Mouse (Mus musculus): ENCODE results near the gene Them4. TPM values are rescaled to one million over a fixed set of nuclear protein-coding genes. Genes with fewer than 3 reads are reported as not detected.
"Not testable (repeated sequence)": the region's sequence is repeated elsewhere in the genome, so short reads cannot be mapped to it uniquely, and the experiment has no call there.

The Them4 gene
- polyA plus RNA-seq (2015; fragmentation: Nextera tagmentation; extraction: Ambion mirVana): 61.8 and 68.6 TPM in 2 replicates

GRCm38 (mm10) chr3:94309633-94310363 is at the start of gene Them4:
TSS of gene Them4 (plus strand) at chr3:94310089.
- no peaks in the 10 kb centered on the region for H3K36me3 ChIP-seq (ENCODE audit: control insufficient read depth, insufficient read depth, low read length)
- peak within 1 kb of the TSS; percentile 66 for H3K9ac ChIP-seq (ENCODE audit: low read depth, low read length)
- no peaks in the 10 kb centered on the region for H3K27me3 ChIP-seq (ENCODE audit: control insufficient read depth, insufficient read depth, low read depth, low read length)
- 2% methylated on average over 47 of the region's 47 CpGs for WGBS
- H3K4me2 ChIP-seq (ENCODE audit: low read length): peak within 1 kb of the TSS; percentile 80
- peak within 1 kb of the TSS; percentile 57 for H3K4me3 ChIP-seq (ENCODE audit: low read depth, low read length)
- ATAC-seq: peak; percentile 99
- H3K9me3 ChIP-seq (replicated peaks; ENCODE audit: control insufficient read depth, low read length, poor library complexity, severe bottlenecking): no peaks in the 10 kb centered on the region
- H3K4me1 ChIP-seq (ENCODE audit: control insufficient read depth, insufficient read depth, low read length): peaks cover 15% of the 10 kb centered on the region
- peak within 1 kb of the TSS; percentile 82 for H3K27ac ChIP-seq (ENCODE audit: low read length)

DNA sequence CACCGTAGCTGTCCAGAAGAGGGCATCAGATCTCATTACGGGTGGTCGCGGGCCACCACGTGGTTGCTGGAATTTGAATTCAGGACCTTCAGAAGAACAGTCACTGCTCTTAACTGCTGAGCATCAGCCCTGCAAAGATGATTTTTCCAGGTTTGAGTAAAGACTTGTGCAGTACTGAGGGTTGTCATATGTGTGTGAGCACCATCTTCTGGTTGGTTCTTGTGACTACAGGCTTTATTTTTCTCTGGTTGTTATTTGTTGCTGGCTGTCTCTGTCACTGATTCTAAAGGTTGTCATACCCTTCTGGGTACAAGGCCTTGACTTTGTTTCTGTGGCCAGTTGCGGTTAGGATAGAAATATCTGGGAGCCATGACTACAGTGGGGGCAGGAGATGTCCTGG is 49.3 kb upstream of the Them4 start:
- no peak overlapping the region for H3K4me2 ChIP-seq (ENCODE audit: low read length)
- H3K4me3 ChIP-seq (ENCODE audit: low read depth, low read length): no peak overlapping the region
- 56% methylated on average over 6 of the region's 6 CpGs for WGBS
- H3K9ac ChIP-seq (ENCODE audit: low read depth, low read length): no peak overlapping the region
- H3K27me3 ChIP-seq (ENCODE audit: control insufficient read depth, insufficient read depth, low read depth, low read length): no peaks in the 10 kb centered on the region
- no peaks in the 10 kb centered on the region for H3K9me3 ChIP-seq (replicated peaks; ENCODE audit: control insufficient read depth, low read length, poor library complexity, severe bottlenecking)
- ATAC-seq: peak; percentile 68
- no peaks in the 10 kb centered on the region for H3K36me3 ChIP-seq (ENCODE audit: control insufficient read depth, insufficient read depth, low read length)
- no peaks in the 10 kb centered on the region for H3K4me1 ChIP-seq (ENCODE audit: control insufficient read depth, insufficient read depth, low read length)
- no peak overlapping the region for H3K27ac ChIP-seq (ENCODE audit: low read length)

- not testable (repeated sequence) for H3K9me3 ChIP-seq (replicated peaks; ENCODE audit: control insufficient read depth, low read length, poor library complexity, severe bottlenecking); H3K36me3 ChIP-seq (ENCODE audit: control insufficient read depth, insufficient read depth, low read length); H3K27me3 ChIP-seq (ENCODE audit: control insufficient read depth, insufficient read depth, low read depth, low read length); H3K4me3 ChIP-seq (ENCODE audit: low read depth, low read length); H3K4me1 ChIP-seq (ENCODE audit: control insufficient read depth, insufficient read depth, low read length); H3K4me2 ChIP-seq (ENCODE audit: low read length); H3K27ac ChIP-seq (ENCODE audit: low read length); H3K9ac ChIP-seq (ENCODE audit: low read depth, low read length); ATAC-seq
- 63% methylated on average over 1 of the region's 1 CpGs for WGBS
Measured at GRCm38 (mm10) chr3:94263736-94264135, 46.2 kb upstream of the Them4 start, which contains the start of gene Gm4778. TSS of gene Gm4778 (plus strand) at chr3:94264036.

DNA sequence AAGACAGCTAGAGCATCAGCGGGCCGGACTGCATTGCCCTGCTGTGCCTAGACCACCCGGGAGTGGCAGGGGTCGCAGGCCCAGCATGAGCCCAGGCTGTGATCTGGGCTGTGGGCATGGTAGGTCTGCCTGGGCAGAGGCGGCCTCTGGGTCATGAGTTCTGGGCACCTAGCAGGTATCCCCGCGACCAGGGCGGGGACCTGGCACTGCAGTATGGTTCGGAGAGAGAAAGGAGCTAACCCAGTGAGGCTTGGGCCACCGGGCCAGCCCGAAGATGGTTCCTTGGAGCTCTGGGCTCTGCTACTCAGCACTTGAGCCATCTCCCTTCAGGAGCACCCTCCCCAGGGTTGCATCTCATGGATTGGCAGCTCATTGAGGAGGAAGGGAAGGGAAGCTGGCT is 33.9 kb upstream of the Them4 start:
- no peak overlapping the region for H3K4me3 ChIP-seq (ENCODE audit: low read depth, low read length)
- no peak overlapping the region for H3K27ac ChIP-seq (ENCODE audit: low read length)
- H3K9me3 ChIP-seq (replicated peaks; ENCODE audit: control insufficient read depth, low read length, poor library complexity, severe bottlenecking): no peaks in the 10 kb centered on the region
- H3K9ac ChIP-seq (ENCODE audit: low read depth, low read length): no peak overlapping the region
- H3K4me2 ChIP-seq (ENCODE audit: low read length): no peak overlapping the region
- no peaks in the 10 kb centered on the region for H3K4me1 ChIP-seq (ENCODE audit: control insufficient read depth, insufficient read depth, low read length)
- no peaks in the 10 kb centered on the region for H3K36me3 ChIP-seq (ENCODE audit: control insufficient read depth, insufficient read depth, low read length)
- no peaks in the 10 kb centered on the region for H3K27me3 ChIP-seq (ENCODE audit: control insufficient read depth, insufficient read depth, low read depth, low read length)
- ATAC-seq: no peak
- WGBS: 88% methylated on average over 11 of the region's 11 CpGs

DNA sequence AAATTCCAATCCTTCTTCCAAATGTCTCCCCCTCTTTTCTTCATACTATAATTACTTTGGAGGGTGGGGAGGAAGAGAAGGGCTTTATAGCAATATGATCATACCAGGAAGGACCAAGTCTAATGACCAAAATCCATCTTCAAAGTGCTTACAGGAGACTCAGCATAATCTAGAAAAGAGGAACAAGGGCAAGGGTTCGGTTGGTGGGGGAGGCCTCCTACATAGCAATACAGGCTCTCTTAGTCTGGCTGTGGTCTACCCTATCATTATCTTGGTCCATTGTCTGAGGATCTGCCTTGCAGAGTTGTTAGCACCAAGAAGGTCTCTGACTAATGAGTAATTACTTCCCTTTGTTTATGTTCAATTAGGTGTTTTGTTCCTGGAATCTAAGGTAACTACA is 4.4 kb upstream of the Them4 start:
- 82% methylated on average over 1 of the region's 1 CpGs for WGBS
- peaks cover 6% of the 10 kb centered on the region for H3K4me1 ChIP-seq (ENCODE audit: control insufficient read depth, insufficient read depth, low read length)
- no peak overlapping the region for H3K9ac ChIP-seq (ENCODE audit: low read depth, low read length)

GRCm38 (mm10) chr3:94306975-94307374 is 2.9 kb upstream of the Them4 start:
- Histone ChIP-seq H3K4me1 (ENCODE audit: control insufficient read depth, insufficient read depth, low read length) (peaks cover 15% of the 10 kb centered on the region), H3K4me3 (ENCODE audit: low read depth, low read length) (no peak overlapping the region)

More for the DNA sequence above, 4.4 kb upstream of the Them4 start:
- no peak overlapping the region for H3K4me3 ChIP-seq (ENCODE audit: low read depth, low read length)
- no peaks in the 10 kb centered on the region for H3K9me3 ChIP-seq (replicated peaks; ENCODE audit: control insufficient read depth, low read length, poor library complexity, severe bottlenecking)
- H3K36me3 ChIP-seq (ENCODE audit: control insufficient read depth, insufficient read depth, low read length): no peaks in the 10 kb centered on the region
- H3K4me2 ChIP-seq (ENCODE audit: low read length): no peak overlapping the region
- ATAC-seq: no peak
- no peak overlapping the region for H3K27ac ChIP-seq (ENCODE audit: low read length)
- H3K27me3 ChIP-seq (ENCODE audit: control insufficient read depth, insufficient read depth, low read depth, low read length): no peaks in the 10 kb centered on the region

GRCm38 (mm10) chr3:94310491-94310890 is 602 bp downstream of the Them4 start:
- H3K27ac ChIP-seq (ENCODE audit: low read length): peak overlapping the region; percentile 82
- WGBS: 46% methylated on average over 7 of the region's 7 CpGs
- H3K27me3 ChIP-seq (ENCODE audit: control insufficient read depth, insufficient read depth, low read depth, low read length): no peaks in the 10 kb centered on the region
- no peaks in the 10 kb centered on the region for H3K9me3 ChIP-seq (replicated peaks; ENCODE audit: control insufficient read depth, low read length, poor library complexity, severe bottlenecking)
- peak overlapping the region; percentile 80 for H3K4me2 ChIP-seq (ENCODE audit: low read length)
- peaks cover 15% of the 10 kb centered on the region for H3K4me1 ChIP-seq (ENCODE audit: control insufficient read depth, insufficient read depth, low read length)
- H3K9ac ChIP-seq (ENCODE audit: low read depth, low read length): peak overlapping the region; percentile 66
- peak; percentile 0; the same call in 1 of the 2 replicates for ATAC-seq
- no peaks in the 10 kb centered on the region for H3K36me3 ChIP-seq (ENCODE audit: control insufficient read depth, insufficient read depth, low read length)
- H3K4me3 ChIP-seq (ENCODE audit: low read depth, low read length): peak overlapping the region; percentile 57

More at GRCm38 (mm10) chr3:94306975-94307374, 2.9 kb upstream of the Them4 start:
- Histone ChIP-seq H3K27me3 (ENCODE audit: control insufficient read depth, insufficient read depth, low read depth, low read length) (no peaks in the 10 kb centered on the region), H3K9me3 (replicated peaks; ENCODE audit: control insufficient read depth, low read length, poor library complexity, severe bottlenecking) (no peaks in the 10 kb centered on the region), H3K27ac (ENCODE audit: low read length) (no peak overlapping the region), H3K9ac (ENCODE audit: low read depth, low read length) (no peak overlapping the region), H3K4me2 (ENCODE audit: low read length) (no peak overlapping the region), H3K36me3 (ENCODE audit: control insufficient read depth, insufficient read depth, low read length) (no peaks in the 10 kb centered on the region)
- no peak for ATAC-seq

- Histone ChIP-seq H3K4me1 (ENCODE audit: control insufficient read depth, insufficient read depth, low read length) (peaks cover 15% of the 10 kb centered on the region), H3K9ac (ENCODE audit: low read depth, low read length) (peak overlapping the region; percentile 4; the same call in 1 of the 2 replicates), H3K9me3 (replicated peaks; ENCODE audit: control insufficient read depth, low read length, poor library complexity, severe bottlenecking) (no peaks in the 10 kb centered on the region), H3K4me2 (ENCODE audit: low read length) (peak overlapping the region; percentile 80), H3K27ac (ENCODE audit: low read length) (no peak overlapping the region), H3K4me3 (ENCODE audit: low read depth, low read length) (peak overlapping the region; percentile 57), H3K27me3 (ENCODE audit: control insufficient read depth, insufficient read depth, low read depth, low read length) (no peaks in the 10 kb centered on the region), H3K36me3 (ENCODE audit: control insufficient read depth, insufficient read depth, low read length) (no peaks in the 10 kb centered on the region)
- 73% methylated on average over 6 of the region's 6 CpGs for WGBS
- ATAC-seq: no peak
Measured at GRCm38 (mm10) chr3:94310911-94311310, 1.0 kb downstream of the Them4 start.

- H3K36me3 ChIP-seq (ENCODE audit: control insufficient read depth, insufficient read depth, low read length): no peaks in the 10 kb centered on the region
- no peak for ATAC-seq
- H3K4me3 ChIP-seq (ENCODE audit: low read depth, low read length): peak overlapping the region; percentile 57
- no peak overlapping the region for H3K27ac ChIP-seq (ENCODE audit: low read length)
- H3K9me3 ChIP-seq (replicated peaks; ENCODE audit: control insufficient read depth, low read length, poor library complexity, severe bottlenecking): no peaks in the 10 kb centered on the region
- no peaks in the 10 kb centered on the region for H3K27me3 ChIP-seq (ENCODE audit: control insufficient read depth, insufficient read depth, low read depth, low read length)
- H3K4me1 ChIP-seq (ENCODE audit: control insufficient read depth, insufficient read depth, low read length): peaks cover 15% of the 10 kb centered on the region
- H3K4me2 ChIP-seq (ENCODE audit: low read length): peak overlapping the region; percentile 80
- 80% methylated on average over 4 of the region's 4 CpGs for WGBS
- peak overlapping the region; percentile 4; the same call in 1 of the 2 replicates for H3K9ac ChIP-seq (ENCODE audit: low read depth, low read length)
Measured at GRCm38 (mm10) chr3:94311376-94311775, 1.5 kb downstream of the Them4 start.

All from midbrain, embryonic 16.5 days (tissue).